Mouse (Mus musculus) adrenal gland, postnatal 25 days (tissue): ENCODE measurements around the gene Hoxd8. TPM values are rescaled to one million over a fixed set of nuclear protein-coding genes. Genes with fewer than 3 reads are reported as not detected.

Source experiments
- DNase-seq: peaks from one replicate; pipeline ENCODE4 v3.0.0; 2021; ENCODE audit warnings: mixed read lengths
- total RNA-seq: library from RNA; stranded (reverse); gene quantifications from 2 replicates; pipeline ENCODE4 v1.2.3, GENCODE M21; 2021

Hoxd8 gene
- total RNA-seq, 1 experiment from 2014 or later: 33.9 TPM

- DNase-seq: peak; percentile 69
Observed at GRCm38 (mm10) chr2:74714881-74715280, 10.5 kb downstream of the Hoxd8 start.

- DNase-seq: peak; percentile 95
Observed at GRCm38 (mm10) chr2:74715504-74716241, 11.3 kb downstream of the Hoxd8 start.

- no peak for DNase-seq
Observed at GRCm38 (mm10) chr2:74720384-74720783, 16.0 kb downstream of the Hoxd8 start.

- DNase-seq: no peak
Observed at GRCm38 (mm10) chr2:74720955-74721491, 16.6 kb downstream of the Hoxd8 start.

- no peak for DNase-seq
Observed at GRCm38 (mm10) chr2:74721882-74722281, 17.5 kb downstream of the Hoxd8 start.

GRCm38 (mm10) chr2:74722949-74723348 is 18.5 kb downstream of the Hoxd8 start:
- no peak for DNase-seq

- no peak for DNase-seq
Observed at GRCm38 (mm10) chr2:74724244-74725015, 20.0 kb downstream of the Hoxd8 start.

- no peak for DNase-seq
Observed at GRCm38 (mm10) chr2:74725171-74725570, 20.8 kb downstream of the Hoxd8 start.

GRCm38 (mm10) chr2:74726551-74726950 is 22.1 kb downstream of the Hoxd8 start, which contains the start of gene Gm28230:
Gene Gm28230 (plus strand): TSS chr2:74726728.
- DNase-seq: peak; percentile 42

GRCm38 (mm10) chr2:74726973-74727639 is 22.7 kb downstream of the Hoxd8 start:
- DNase-seq: no peak

GRCm38 (mm10) chr2:74727640-74728302 is 23.4 kb downstream of the Hoxd8 start:
- DNase-seq: no peak

GRCm38 (mm10) chr2:74728303-74728680 is 23.9 kb downstream of the Hoxd8 start:
- no peak for DNase-seq

- DNase-seq: no peak
Observed at GRCm38 (mm10) chr2:74730331-74730730, 25.9 kb downstream of the Hoxd8 start.

GRCm38 (mm10) chr2:74731055-74731454 is 26.6 kb downstream of the Hoxd8 start:
- no peak for DNase-seq

- no peak for DNase-seq
Observed at GRCm38 (mm10) chr2:74731799-74732512, 27.5 kb downstream of the Hoxd8 start.

GRCm38 (mm10) chr2:74732513-74733316 is 28.3 kb downstream of the Hoxd8 start:
- no peak for DNase-seq

- no peak for DNase-seq
Observed at GRCm38 (mm10) chr2:74733317-74733661, 28.9 kb downstream of the Hoxd8 start.

GRCm38 (mm10) chr2:74733765-74734164 is 29.4 kb downstream of the Hoxd8 start:
- DNase-seq: no peak

GRCm38 (mm10) chr2:74734451-74734850 is 30.0 kb downstream of the Hoxd8 start:
- no peak for DNase-seq

- no peak for DNase-seq
Observed at GRCm38 (mm10) chr2:74734996-74735811, 30.8 kb downstream of the Hoxd8 start.
